Mouse (Mus musculus) CH12F3 (cell line): Measurements from ENCODE around the gene Ranbp6.

Experiments
- in situ Hi-C: fragments of 300-500 bp; cut with MboI; formaldehyde crosslinking; loops from 2 replicates; pipeline ENCODE4 v1.14.3; 2020; ENCODE audit warnings: low sequenced_read_pairs

Ranbp6 gene

DNA sequence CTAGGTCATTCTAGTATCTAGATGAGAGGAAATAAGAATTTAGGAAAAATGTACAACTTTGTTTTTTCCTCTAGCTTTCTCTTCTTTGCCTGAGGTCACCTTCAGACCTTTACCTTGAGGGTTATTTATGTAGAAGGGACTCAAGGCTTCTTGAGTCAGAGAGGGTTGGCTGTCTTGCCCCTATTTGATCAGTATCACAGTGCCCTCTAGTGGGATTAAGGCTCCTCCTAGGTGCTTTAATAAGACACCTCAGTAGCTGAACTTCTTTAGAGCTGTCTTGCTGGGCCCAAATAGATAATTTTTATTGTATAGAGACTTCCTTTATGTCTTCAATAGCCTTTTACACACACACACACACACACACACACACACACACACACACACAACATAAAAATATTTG lies 8.2 kb upstream of the Ranbp6 start:
- in situ Hi-C loops, result no loop called here

DNA sequence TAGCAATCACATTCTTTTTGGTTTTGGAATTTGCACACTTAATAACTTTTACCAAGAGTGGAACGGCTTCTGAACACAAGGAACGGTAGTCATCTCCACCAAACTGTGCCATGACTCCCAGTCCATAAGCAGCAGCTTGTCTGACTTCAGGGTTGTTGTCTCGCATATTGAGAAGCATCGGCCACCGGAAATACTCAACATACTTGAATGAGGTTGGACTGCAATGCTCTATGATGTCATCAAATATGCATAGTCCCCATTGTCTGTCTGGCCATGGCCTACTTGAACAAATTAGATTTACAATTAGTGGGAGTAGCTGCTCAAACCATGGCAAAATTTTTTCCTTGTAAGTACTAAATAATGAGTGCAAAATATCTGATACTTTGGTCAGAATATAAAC lies 2.8 kb downstream of the Ranbp6 start:
- in situ Hi-C loops, result no loop called here

DNA sequence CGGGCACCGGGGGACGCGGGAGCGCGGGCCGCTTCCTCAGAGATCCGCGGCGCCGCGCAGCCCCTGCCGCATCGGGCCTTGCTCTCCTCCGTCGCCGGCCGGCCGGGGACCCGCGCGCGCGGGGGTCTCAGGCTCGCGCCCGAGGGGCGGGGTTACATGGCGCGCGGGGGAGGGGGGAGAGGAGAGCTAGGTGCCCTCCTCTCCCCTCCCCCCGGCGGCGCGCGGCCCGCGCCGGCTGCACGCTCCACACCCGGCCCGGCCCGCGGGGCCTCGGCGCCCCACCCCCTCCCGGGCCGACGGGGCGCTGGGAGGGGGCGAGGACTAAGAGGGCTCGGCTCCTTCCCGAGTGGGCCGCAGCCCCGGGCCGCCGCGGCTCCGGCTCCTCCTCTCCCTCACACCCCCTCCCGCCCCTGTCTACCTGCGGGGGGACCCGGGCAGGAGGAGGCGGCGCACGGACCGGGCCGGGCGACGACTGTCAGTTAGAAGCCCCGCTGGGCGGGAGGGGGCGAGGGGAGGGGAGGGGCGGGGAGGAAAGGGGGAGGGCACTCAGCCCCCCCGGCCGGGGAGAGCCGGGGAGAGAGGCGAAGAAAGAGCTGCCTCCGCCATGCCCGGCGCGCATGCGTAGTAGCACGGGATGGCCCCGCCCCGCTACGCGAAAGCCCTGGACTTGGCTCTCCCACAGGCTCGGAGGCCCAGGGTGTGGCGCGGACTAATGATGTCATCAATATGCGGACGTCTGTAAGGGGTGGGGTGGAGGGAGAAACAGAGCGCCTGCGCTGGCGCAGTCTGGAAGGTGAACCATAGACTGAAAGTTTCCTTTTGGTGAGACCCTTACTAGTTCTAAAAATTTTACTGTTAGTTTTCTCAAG lies 6.6 kb downstream of the Ranbp6 start, which contains the start of gene 9930021J03Rik:
TSS of gene 9930021J03Rik (minus strand) at position 73 of the 869 bp plus-strand sequence.
- in situ Hi-C loops, result no loop called here

DNA sequence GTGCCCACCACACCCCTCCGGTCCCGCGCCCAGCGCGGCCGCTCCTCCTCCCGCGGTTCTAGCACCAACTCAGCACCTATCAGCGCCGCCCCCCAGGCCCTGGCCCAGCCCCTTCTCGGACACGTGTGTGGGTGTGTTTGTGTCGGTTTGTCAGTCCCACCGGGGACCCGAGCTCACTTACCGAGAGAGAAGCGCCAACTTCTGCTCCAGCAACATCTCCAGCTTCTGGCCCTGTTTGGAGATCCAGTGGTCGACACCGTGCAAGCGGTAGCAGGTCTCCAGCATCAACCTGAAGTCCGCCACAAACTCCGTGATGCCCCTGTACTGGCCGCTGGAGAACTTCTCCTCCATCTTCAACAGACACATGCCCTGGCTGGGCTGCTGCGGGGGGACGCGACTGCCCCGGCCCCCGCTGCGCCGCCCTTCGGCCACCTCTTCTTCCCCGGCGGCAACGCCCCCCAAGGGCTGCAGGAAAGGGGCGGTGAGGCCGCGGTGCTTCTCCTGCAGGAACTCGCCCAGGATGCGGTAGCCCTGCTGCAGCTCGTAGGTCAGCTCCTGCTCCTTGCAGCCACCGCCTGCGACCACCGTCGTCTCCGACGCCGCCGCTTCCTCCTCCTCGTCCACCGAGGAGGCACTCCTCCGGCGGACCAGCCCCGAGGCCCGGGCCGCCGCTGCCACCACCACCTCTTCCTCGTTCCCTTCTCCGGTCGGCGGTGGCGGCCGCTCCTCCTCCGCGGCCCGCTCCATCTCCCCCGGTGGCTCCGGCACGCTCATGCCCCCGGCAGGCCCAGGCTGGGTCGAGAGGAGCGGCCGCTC lies 7.5 kb downstream of the Ranbp6 start:
- in situ Hi-C loops, result no loop called here

DNA sequence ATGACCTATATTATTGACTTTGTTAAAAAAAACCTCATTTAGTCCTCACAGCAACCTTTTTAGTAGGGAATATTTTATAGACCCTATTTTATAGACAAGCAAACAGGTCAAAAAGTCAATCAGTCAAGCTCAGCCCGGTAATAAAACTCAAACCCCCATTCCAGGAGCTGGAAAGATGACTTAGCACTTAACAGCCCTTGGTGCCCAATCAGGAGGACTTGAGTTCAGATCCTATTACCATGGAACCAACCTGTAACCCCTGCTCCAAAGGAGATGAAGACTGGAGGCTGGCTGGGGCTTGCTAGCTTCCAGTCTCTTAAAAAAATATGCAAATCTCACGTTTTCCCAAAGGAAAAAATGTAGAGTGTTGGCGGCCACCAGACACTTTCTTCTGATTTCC lies 8.8 kb downstream of the Ranbp6 start:
- in situ Hi-C loops, result no loop called here

DNA sequence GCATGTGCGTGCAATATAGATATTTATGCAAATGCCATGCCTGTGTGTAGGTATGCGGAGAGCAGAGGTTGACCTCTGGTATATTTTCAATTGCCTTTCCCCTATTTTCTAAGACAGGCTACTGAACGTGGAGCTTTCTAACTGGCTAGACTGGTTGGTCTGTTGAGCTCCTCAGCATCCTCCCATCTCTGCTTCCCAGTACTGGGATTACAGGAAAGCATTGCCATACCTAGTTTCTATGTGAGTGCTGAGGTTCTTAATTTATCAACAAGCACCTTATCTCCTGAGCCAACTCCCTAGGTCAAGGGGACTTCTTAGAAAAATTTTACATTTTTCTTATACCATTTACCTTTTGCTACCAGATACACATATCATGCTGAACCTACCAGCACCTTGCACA lies 15.4 kb downstream of the Ranbp6 start:
- in situ Hi-C loops, result no loop called here

DNA sequence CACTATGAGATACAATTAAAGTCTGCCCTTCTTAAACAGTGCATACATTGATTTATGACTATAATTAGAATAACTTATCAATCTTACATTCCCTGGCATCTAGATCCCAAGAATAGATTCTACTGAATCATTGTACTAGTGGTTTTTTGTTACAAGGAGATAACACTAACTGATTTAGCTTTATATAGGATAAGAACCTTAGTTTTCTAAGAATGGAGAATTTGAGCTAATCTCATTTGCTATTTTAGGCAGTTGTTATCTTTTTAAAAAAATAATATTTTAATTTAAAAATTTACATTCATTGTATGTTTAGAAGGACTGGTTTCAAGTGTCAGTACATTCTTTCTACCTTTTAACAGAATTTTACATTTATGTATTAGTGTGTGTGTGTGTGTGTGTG lies 24.8 kb downstream of the Ranbp6 start:
- in situ Hi-C loops, result no loop called here

DNA sequence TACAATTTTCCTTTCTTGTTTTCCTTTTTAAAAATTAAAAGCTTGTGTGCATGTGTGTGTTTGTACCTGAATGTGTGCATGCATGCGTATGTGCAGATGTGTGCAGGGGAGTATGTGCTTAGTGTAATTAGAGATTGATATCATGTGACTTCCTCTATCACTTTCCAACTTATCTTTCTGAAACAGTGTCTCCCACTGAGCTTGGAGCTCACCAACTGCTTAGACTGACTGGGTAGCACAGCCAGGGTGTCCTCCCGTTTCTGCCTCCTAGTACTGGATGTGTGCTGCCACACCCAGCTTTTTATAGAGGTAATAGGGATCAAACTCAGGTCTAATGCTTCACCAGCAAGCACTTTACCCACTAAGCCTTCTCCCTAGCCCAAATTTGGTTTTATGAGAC lies 29.9 kb downstream of the Ranbp6 start:
- in situ Hi-C loops, result no loop called here
